Mouse (Mus musculus) adrenal gland, postnatal 14 days (tissue): ENCODE measurements around the gene Acss2. TPM values are rescaled to one million over a fixed set of nuclear protein-coding genes. Genes with fewer than 3 reads are reported as not detected.

Source experiments
- DNase-seq: peaks from one replicate; pipeline ENCODE4 v3.0.0; 2021; ENCODE audit warnings: mixed read lengths
- microRNA-seq, 2 experiments: library from miRNA; unstranded; fragments of <30 nt; microRNA quantifications; one replicate each; pipeline ENCODE4 v1.2.0; 2021
- total RNA-seq: library from RNA; stranded (reverse); gene quantifications from 2 replicates; pipeline ENCODE4 v1.2.3, GENCODE M21; 2021

Acss2 gene
- total RNA-seq, 1 experiment from 2014 or later = 34.5 TPM

DNA sequence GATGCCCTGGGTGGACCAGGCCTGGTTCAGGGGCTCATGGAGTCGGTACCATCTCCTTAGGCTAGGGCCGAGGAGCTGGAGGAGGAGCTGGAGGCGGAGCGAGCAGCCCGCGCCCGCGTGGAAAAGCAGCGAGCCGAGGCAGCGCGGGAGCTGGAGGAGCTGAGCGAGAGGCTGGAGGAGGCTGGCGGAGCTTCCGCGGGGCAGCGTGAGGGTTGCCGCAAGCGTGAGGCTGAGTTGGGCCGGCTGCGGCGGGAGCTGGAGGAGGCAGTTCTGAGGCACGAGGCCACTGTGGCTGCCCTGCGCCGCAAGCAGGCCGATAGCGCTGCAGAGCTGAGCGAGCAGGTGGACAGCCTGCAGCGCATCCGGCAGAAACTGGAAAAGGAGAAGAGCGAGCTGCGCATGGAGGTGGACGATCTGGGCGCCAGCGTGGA lies 111.5 kb downstream of the Acss2 start:
- DNase-seq = peak; percentile 67

GRCm38 (mm10) chr2:155630153-155630552 lies 112.4 kb downstream of the Acss2 start:
- DNase-seq = no peak

DNA sequence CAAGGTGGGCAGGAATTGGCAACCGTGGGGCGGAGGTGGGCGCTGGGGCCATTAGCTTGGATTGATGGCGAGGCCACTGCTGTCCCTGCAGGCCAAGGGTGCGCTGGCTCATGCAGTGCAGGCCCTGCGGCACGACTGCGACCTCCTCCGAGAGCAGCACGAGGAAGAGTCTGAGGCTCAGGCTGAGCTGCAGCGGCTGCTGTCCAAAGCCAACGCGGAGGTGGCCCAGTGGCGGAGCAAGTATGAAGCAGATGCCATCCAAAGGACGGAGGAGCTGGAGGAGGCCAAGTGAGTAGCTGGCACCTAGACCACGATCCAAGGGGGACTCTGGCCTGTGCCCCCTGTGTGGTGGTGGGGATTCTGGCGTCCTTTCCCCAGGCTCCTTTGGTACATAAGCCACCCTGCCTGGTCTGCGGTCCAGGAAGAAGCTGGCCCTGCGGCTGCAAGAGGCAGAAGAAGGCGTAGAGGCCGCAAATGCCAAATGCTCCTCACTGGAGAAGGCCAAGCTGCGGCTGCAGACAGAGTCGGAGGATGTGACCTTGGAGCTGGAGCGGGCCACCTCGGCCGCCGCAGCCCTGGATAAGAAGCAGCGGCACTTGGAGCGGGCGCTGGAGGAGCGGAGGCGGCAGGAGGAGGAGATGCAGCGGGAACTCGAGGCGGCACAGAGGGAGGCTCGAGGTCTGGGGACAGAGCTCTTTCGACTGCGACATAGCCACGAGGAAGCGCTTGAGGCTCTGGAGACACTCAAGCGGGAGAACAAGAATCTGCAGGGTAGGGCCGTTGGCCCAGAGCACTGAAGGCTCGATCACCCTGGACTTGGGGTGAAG lies 113.1 kb downstream of the Acss2 start:
- peak; percentile 69 for DNase-seq

GRCm38 (mm10) chr2:155632138-155632936 lies 114.6 kb downstream of the Acss2 start:
- no peak for DNase-seq

- DNase-seq = no peak
Measured at GRCm38 (mm10) chr2:155633121-155633520, 115.4 kb downstream of the Acss2 start.

GRCm38 (mm10) chr2:155633731-155634130 lies 116.0 kb downstream of the Acss2 start:
- no peak for DNase-seq

- peak; percentile 74 for DNase-seq
Measured at GRCm38 (mm10) chr2:155634562-155634961, 116.8 kb downstream of the Acss2 start.

Small RNAs within 50 kb of the gene (microRNA-seq; reads per million reads assigned to microRNA genes)
- gene Mir499 = 2.6 to 14.8 reads per million in 2 experiments

Other genes with a start within 250 kb of the Acss2 start
- 575 and 582 TPM in 2 replicates for gene Map1lc3a, start 241.7 kb upstream of the Acss2 start, total RNA-seq
- gene Pigu, start 160.5 kb upstream of the Acss2 start, total RNA-seq = 28.2 and 36.1 TPM in 2 replicates
- gene Trp53inp2, start 136.9 kb upstream of the Acss2 start, total RNA-seq = 278 and 345 TPM in 2 replicates
- gene Ncoa6, start 44.1 kb upstream of the Acss2 start, total RNA-seq = 39.5 and 43.5 TPM in 2 replicates
- gene Ggt7, start 289 bp downstream of the Acss2 start, total RNA-seq = 3.8 and 6.7 TPM in 2 replicates
- 46.6 and 48.4 TPM in 2 replicates for gene Gss, start 74.9 kb downstream of the Acss2 start, total RNA-seq
- gene Myh7b, start 93.3 kb downstream of the Acss2 start, total RNA-seq = 0.08 and 0.74 TPM in 2 replicates
- gene Trpc4ap, start 174.4 kb downstream of the Acss2 start, total RNA-seq = 110 and 124 TPM in 2 replicates
- 35.1 and 37.9 TPM in 2 replicates for gene Edem2, start 211.5 kb downstream of the Acss2 start, total RNA-seq
- not detected in 2 replicates for gene Gm17581, start 217.9 kb downstream of the Acss2 start, total RNA-seq
- gene Procr, start 233.2 kb downstream of the Acss2 start, total RNA-seq = 38.3 and 52.9 TPM in 2 replicates